Mouse (Mus musculus) E14TG2a.4 (cell line): ENCODE data around the gene Copb1.

ENCODE experiments used
- CTCF ChIP-seq: conservative IDR thresholded peaks from 2 replicates; pipeline ENCODE4 v1.5.1; 2014; ENCODE audit warnings: low read length
- NANOG ChIP-seq: IDR thresholded peaks from 2 replicates; pipeline ENCODE4 v1.6.1; 2014; ENCODE audit warnings: borderline replicate concordance, low read length, mixed read lengths
- POU5F1 ChIP-seq: IDR thresholded peaks from 2 replicates; pipeline ENCODE4 v1.6.1; 2014; ENCODE audit warnings: low read length, borderline replicate concordance

- TF ChIP-seq CTCF, result peak; percentile 30
- no peak for TF ChIP-seq POU5F1
- no peak for TF ChIP-seq NANOG
These were observed 2.8 kb downstream of the Copb1 start for GRCm38 (mm10) chr7:114251684-114252083.
